Mouse (Mus musculus) T-helper 17 cell (primary cell): Measurements from ENCODE around the gene Trnau1ap.
"Not testable (repeated sequence)": the region's sequence is repeated elsewhere in the genome, so short reads cannot be mapped to it uniquely, and the experiment has no call there.

Source experiments
- in situ Hi-C, 2 experiments: fragments of 300-600 bp; cut with MboI, MseI; formaldehyde crosslinking; loops; 1 replicate in 1 of 2; 2 replicates in 1 of 2; pipeline ENCODE4 v1.15.1; 2025; ENCODE audit warnings: high pct_unique_total_duplicates in 2 of 2

Trnau1ap gene

GRCm38 (mm10) chr4:132345135-132345842 lies 16.0 kb upstream of the Trnau1ap start:
- in situ Hi-C loops, result loop anchor here in 1 of 2 experiments (5.0 to 25.0 kb wide), 3 partner anchors 88 to 1442 kb away; partner anchors contain the start of gene Sesn2

- in situ Hi-C loops, result loop anchor here in 1 of 2 experiments (5.0 to 25.0 kb wide), 3 partner anchors 87 to 1443 kb away; partner anchors contain the start of gene Sesn2
Observed at GRCm38 (mm10) chr4:132344403-132345134, 15.2 kb upstream of the Trnau1ap start.

GRCm38 (mm10) chr4:132341451-132341850 lies 12.1 kb upstream of the Trnau1ap start:
- in situ Hi-C loops, result loop anchor here in 1 of 2 experiments (25.0 kb wide), 1 partner anchor 1446 kb away; no protein-coding TSS in a partner anchor

GRCm38 (mm10) chr4:132338943-132339342 lies 9.6 kb upstream of the Trnau1ap start:
- in situ Hi-C loops, result loop anchor here in 1 of 2 experiments (25.0 kb wide), 1 partner anchor 1448 kb away; no protein-coding TSS in a partner anchor

- in situ Hi-C loops, result loop anchor here in 1 of 2 experiments (25.0 kb wide), 1 partner anchor 1454 kb away; no protein-coding TSS in a partner anchor
Observed at GRCm38 (mm10) chr4:132332880-132333279, 3.5 kb upstream of the Trnau1ap start.

- in situ Hi-C loops, result loop anchor here in 1 of 2 experiments (25.0 kb wide), 1 partner anchor 1455 kb away; no protein-coding TSS in a partner anchor
Observed at GRCm38 (mm10) chr4:132331960-132332359, 2.6 kb upstream of the Trnau1ap start.

- in situ Hi-C loops, result loop anchor here in 1 of 2 experiments (25.0 kb wide), 1 partner anchor 1457 kb away; no protein-coding TSS in a partner anchor
Observed at GRCm38 (mm10) chr4:132329835-132330354, 557 bp upstream of the Trnau1ap start.

GRCm38 (mm10) chr4:132328391-132328982 lies 851 bp downstream of the Trnau1ap start:
- in situ Hi-C loops, result loop anchor here in 1 of 2 experiments (25.0 kb wide), 1 partner anchor 1459 kb away; no protein-coding TSS in a partner anchor

- in situ Hi-C loops, result loop anchor here in 1 of 2 experiments (25.0 kb wide), 1 partner anchor 1461 kb away; no protein-coding TSS in a partner anchor
Observed at GRCm38 (mm10) chr4:132326481-132326880, 2.9 kb downstream of the Trnau1ap start.

GRCm38 (mm10) chr4:132315711-132316110 lies 13.6 kb downstream of the Trnau1ap start:
- in situ Hi-C loops, result no loop called here

GRCm38 (mm10) chr4:132312627-132313026 lies 16.7 kb downstream of the Trnau1ap start:
- in situ Hi-C loops, result no loop called here

GRCm38 (mm10) chr4:132311801-132312200 lies 17.5 kb downstream of the Trnau1ap start:
- in situ Hi-C loops, result no loop called here

GRCm38 (mm10) chr4:132311209-132311608 lies 18.1 kb downstream of the Trnau1ap start:
- in situ Hi-C loops, result no loop called here

GRCm38 (mm10) chr4:132309849-132310472 lies 19.4 kb downstream of the Trnau1ap start:
- in situ Hi-C loops, result no loop called here

- in situ Hi-C loops, result no loop called here
Observed at GRCm38 (mm10) chr4:132309140-132309848, 20.0 kb downstream of the Trnau1ap start.

- in situ Hi-C loops, result no loop called here
Observed at GRCm38 (mm10) chr4:132308437-132309139, 20.8 kb downstream of the Trnau1ap start.

GRCm38 (mm10) chr4:132306004-132306403 lies 23.3 kb downstream of the Trnau1ap start:
- in situ Hi-C loops, result no loop called here

- in situ Hi-C loops, result no loop called here
Observed at GRCm38 (mm10) chr4:132305276-132305675, 24.1 kb downstream of the Trnau1ap start.

- in situ Hi-C loops, result not testable (repeated sequence)
Observed at GRCm38 (mm10) chr4:132303484-132303883, 25.9 kb downstream of the Trnau1ap start.
